Mouse (Mus musculus) heart, postnatal 10 days (tissue): ENCODE measurements around the gene 1700056E22Rik. TPM values are rescaled to one million over a fixed set of nuclear protein-coding genes. Genes with fewer than 3 reads are reported as not detected.

Source experiments
- DNase-seq, 2 experiments: peaks; one replicate each; pipeline ENCODE4 v3.0.0; 2021
- intact Hi-C: fragments of 180-260 bp; cut with DNase I; formaldehyde crosslinking; loops from one replicate; pipeline ENCODE4 v1.15.1; 2025
- total RNA-seq, 2 experiments: library from RNA; stranded (reverse); gene quantifications; 2 replicates each; pipeline ENCODE4 v1.2.3; 2021

1700056E22Rik gene
- total RNA-seq, 2 experiments from 2014 or later = 1.1 to 2.0 TPM

- DNase-seq = peak; percentile 70 to 77
- intact Hi-C loops = no loop called here
Observed at GRCm38 (mm10) chr1:184051824-184052223, 17.7 kb upstream of the 1700056E22Rik start.

DNA sequence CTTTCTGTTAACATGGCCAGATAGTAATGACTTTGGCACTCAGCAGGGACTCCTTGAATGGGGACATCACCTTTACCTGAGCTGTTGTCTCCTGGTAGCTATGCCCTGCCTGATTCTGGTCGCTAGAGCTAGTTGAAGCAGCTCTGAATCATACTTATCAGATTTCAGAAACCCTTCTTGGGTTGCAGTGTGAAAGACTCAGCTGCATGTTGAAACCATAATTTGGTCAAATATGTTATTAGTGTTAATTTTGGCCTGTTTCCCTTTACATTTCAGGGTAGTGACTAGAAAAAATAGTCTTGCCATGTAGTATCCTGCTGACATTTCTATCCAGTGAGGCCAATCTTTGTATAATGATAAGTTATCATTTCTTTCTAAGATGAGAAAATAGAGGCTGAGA, 17.2 kb upstream of the 1700056E22Rik start:
- no peak for DNase-seq
- intact Hi-C loops = no loop called here

DNA sequence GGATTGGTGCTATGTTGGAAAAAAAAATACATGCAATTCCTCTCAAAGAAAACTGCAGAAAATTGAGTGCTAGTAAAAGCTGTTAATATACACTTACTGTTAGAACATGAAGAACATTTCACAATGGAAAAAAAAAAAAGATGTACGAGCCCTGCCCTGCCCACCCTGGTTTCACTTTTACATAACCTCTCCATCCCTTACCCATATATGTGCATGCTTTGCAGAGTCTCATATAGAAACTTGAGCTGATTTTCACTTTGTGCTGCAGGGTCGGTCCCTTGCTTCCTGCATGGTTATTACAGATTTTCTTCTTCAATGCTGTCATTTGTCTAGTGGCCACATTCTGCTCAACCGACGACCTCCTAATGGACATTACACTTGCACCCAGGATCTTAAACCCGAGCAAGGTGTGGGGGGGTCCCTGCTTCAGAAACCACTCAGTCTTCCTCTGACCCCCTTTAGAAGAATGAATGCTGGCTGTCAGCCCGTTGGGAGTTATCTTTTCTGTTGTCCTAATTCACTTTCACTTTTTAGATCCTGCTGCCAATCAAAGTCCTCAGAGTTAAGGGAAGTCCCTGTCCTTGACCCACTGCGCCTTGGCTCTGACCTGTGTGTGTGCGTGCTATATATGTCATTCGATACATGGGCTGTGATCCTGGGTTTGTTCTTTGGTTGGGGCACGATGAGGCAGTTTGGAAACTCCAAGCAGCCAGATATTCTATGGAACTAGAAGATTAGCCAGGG, 14.7 kb upstream of the 1700056E22Rik start:
- intact Hi-C loops = no loop called here
- no peak for DNase-seq

- intact Hi-C loops = no loop called here
- DNase-seq = no peak
Observed at GRCm38 (mm10) chr1:184047818-184048217, 13.7 kb upstream of the 1700056E22Rik start.

GRCm38 (mm10) chr1:184046070-184046677, 12.1 kb upstream of the 1700056E22Rik start:
- DNase-seq = no peak
- intact Hi-C loops = no loop called here

- no peak for DNase-seq
- intact Hi-C loops = loop anchor here (5.0 kb wide), 1 partner anchor 129 kb away; no protein-coding TSS in a partner anchor
Observed at GRCm38 (mm10) chr1:184043391-184043790, 9.3 kb upstream of the 1700056E22Rik start.

- DNase-seq = no peak
- intact Hi-C loops = loop anchor here (5.0 kb wide), 1 partner anchor 130 kb away; no protein-coding TSS in a partner anchor
Observed at GRCm38 (mm10) chr1:184042745-184043144, 8.6 kb upstream of the 1700056E22Rik start.

GRCm38 (mm10) chr1:184041778-184042573, 7.9 kb upstream of the 1700056E22Rik start:
- peak; percentile 71 to 73 for DNase-seq
- intact Hi-C loops = loop anchor here (5.0 kb wide), 1 partner anchor 130 kb away; no protein-coding TSS in a partner anchor

- intact Hi-C loops = loop anchor here (5.0 kb wide), 1 partner anchor 131 kb away; no protein-coding TSS in a partner anchor
- DNase-seq = peak in 1 of 2 experiments; percentile 32
Observed at GRCm38 (mm10) chr1:184040906-184041305, 6.8 kb upstream of the 1700056E22Rik start.

DNA sequence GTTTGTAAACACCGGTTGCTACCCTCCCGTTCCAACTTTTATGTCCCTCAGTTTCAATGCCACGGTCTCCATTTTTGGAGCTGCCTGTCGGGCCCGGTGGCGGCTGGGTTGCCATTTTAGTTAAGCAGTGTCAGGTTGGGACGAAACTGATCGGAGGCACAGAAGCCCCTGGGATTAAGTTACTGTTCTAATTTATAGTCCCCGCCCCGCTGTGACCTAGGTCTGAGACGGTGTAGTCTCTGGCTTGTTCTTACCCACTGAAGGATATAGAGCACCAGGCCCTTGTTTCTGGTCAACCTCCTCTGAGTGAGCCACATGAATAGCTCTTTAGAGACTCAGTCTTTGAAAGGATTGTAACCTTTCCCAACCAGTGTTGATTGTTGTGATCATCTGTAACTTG, 6.1 kb upstream of the 1700056E22Rik start:
- intact Hi-C loops = loop anchor here (5.0 kb wide), 1 partner anchor 132 kb away; no protein-coding TSS in a partner anchor
- DNase-seq = no peak

DNA sequence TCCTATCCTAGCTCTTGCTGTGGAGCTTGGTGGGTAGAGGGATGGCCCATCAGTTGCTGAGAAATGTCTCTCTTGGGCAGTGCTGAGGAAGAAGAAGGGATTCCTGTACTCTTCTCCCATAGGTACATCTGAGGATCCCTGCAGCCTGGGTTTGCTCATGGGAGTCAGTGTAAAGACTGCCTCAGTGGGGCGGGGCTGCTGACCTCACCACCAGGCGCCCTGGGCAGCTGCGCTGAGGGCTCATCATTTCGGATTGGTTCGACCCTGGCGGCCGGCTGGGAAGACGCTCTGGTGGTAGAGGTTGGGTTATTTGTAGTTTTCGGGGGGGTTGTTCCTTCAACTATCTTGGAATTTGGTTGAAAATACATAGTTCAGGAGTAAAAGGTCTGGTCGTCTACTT, 5.2 kb upstream of the 1700056E22Rik start:
- DNase-seq = no peak
- intact Hi-C loops = loop anchor here (5.0 kb wide), 1 partner anchor 693 kb away; the partner anchor contains the start of gene Hlx

- no peak for DNase-seq
- intact Hi-C loops = loop anchor here (5.0 kb wide), 1 partner anchor 694 kb away; the partner anchor contains the start of gene Hlx
Observed at GRCm38 (mm10) chr1:184037802-184038201, 3.7 kb upstream of the 1700056E22Rik start.

- no peak for DNase-seq
- intact Hi-C loops = loop anchor here (5.0 kb wide), 1 partner anchor 697 kb away; the partner anchor contains the start of gene Hlx
Observed at GRCm38 (mm10) chr1:184035346-184035903, 1.3 kb upstream of the 1700056E22Rik start.

- intact Hi-C loops = loop anchor here (5.0 kb wide), 1 partner anchor 698 kb away; the partner anchor contains the start of gene Hlx
- peak; percentile 54 to 58 for DNase-seq
Observed at GRCm38 (mm10) chr1:184034741-184035181, 660 bp upstream of the 1700056E22Rik start.

DNA sequence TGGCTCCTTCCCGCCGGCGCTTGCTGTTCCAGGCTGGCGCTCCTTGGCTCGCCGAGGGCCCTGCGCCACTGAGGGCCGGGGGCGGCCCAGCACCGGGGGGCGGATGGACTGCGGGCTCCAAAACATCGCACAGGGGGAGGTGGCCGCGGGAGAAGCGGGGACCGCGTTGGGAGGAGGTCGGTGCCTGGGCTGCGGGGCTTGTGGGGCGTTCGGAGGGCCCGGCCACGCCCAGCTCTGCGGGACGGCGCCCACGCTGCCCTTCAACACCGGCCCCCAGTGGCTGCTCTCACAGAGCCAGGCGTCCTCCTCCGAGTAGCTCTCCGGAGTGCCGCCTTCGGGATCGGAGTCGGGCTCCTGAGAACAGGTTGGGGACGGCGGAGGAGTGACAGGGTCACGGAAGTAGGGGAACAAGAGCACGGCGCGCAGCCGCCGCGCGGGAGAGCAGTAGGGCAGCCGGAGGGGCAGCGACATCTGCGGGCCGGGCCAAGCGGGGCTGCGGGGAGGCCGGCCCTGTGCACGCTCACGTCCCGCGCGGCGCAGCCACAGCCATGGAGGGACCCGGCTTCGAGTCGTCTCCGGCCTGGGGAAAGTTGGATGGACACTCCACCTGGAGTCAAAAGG, 601 bp downstream of the 1700056E22Rik start:
- intact Hi-C loops = no loop called here
- no peak for DNase-seq

- intact Hi-C loops = no loop called here
- no peak for DNase-seq
Observed at GRCm38 (mm10) chr1:184032682-184033389, 1.3 kb downstream of the 1700056E22Rik start.

DNA sequence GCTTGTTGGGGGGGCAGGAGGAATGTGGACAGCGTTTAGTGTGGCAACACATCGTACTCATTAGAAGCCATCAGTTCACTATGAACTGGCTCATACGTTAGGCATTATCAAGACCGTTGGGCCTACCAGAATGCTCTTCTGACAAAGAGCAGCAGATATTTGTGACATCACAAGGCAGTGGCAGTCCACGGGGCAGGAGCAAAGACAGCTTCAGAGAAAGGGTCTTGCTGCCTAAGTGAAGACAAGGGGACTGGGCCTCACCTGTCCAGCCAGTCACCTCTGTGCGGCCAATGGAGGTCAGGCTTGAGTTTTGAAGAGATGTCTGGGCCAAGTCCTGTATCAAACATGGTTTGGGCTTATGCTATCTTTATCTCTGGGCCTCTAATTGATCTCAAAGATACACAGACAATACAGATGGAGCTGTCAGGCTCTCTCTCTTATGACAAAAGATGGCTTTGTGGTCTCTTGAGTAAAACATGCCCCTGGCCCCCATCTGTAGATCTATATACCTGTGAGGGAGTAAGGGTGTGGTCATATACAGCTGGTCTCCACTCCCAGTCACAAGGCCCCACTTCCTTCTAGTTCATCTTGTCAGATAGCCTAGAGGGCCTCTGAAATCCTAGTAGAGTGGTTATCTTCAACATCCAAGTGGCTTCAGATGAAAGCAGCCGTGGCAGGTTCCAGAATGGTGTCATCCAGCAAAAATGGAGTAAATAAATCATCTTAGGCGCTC, 3.9 kb downstream of the 1700056E22Rik start:
- no peak for DNase-seq
- intact Hi-C loops = loop anchor here (1.0 kb wide), 1 partner anchor 205 kb away; no protein-coding TSS in a partner anchor

- no peak for DNase-seq
- intact Hi-C loops = no loop called here
Observed at GRCm38 (mm10) chr1:184027039-184027438, 7.1 kb downstream of the 1700056E22Rik start.
